Mouse (Mus musculus) right cerebral cortex, postnatal 4 days (tissue): Measurements from ENCODE around the gene Bicd2.

ENCODE experiments used
- DNase-seq: peaks from one replicate; pipeline ENCODE4 v3.0.0-alpha.2; 2022

Bicd2 gene

GRCm38 (mm10) chr13:49326246-49327206 is 14.9 kb upstream of the Bicd2 start:
- DNase-seq: peak; percentile 45

- no peak for DNase-seq
These were observed 13.3 kb upstream of the Bicd2 start for GRCm38 (mm10) chr13:49328101-49328500.

GRCm38 (mm10) chr13:49333250-49333649 is 8.1 kb upstream of the Bicd2 start:
- no peak for DNase-seq

- no peak for DNase-seq
These were observed 6.1 kb upstream of the Bicd2 start for GRCm38 (mm10) chr13:49335077-49335982.

GRCm38 (mm10) chr13:49338893-49339546 is 2.4 kb upstream of the Bicd2 start:
- no peak for DNase-seq

GRCm38 (mm10) chr13:49341831-49342722 is 692 bp downstream of the Bicd2 start:
- no peak for DNase-seq

GRCm38 (mm10) chr13:49342723-49343100 is 1.3 kb downstream of the Bicd2 start:
- no peak for DNase-seq

GRCm38 (mm10) chr13:49344567-49344966 is 3.2 kb downstream of the Bicd2 start:
- no peak for DNase-seq

GRCm38 (mm10) chr13:49345476-49345875 is 4.1 kb downstream of the Bicd2 start:
- no peak for DNase-seq

- no peak for DNase-seq
These were observed 7.1 kb downstream of the Bicd2 start for GRCm38 (mm10) chr13:49348522-49348921.

GRCm38 (mm10) chr13:49349335-49349734 is 8.0 kb downstream of the Bicd2 start:
- no peak for DNase-seq

- DNase-seq: no peak
These were observed 8.6 kb downstream of the Bicd2 start for GRCm38 (mm10) chr13:49349836-49350505.

GRCm38 (mm10) chr13:49352581-49353159 is 11.3 kb downstream of the Bicd2 start:
- DNase-seq: no peak

- DNase-seq: no peak
These were observed 12.0 kb downstream of the Bicd2 start for GRCm38 (mm10) chr13:49353422-49353821.

- no peak for DNase-seq
These were observed 12.7 kb downstream of the Bicd2 start for GRCm38 (mm10) chr13:49353991-49354507.

- DNase-seq: no peak
These were observed 14.2 kb downstream of the Bicd2 start for GRCm38 (mm10) chr13:49355461-49356061.

GRCm38 (mm10) chr13:49356090-49356489 is 14.7 kb downstream of the Bicd2 start:
- DNase-seq: no peak

GRCm38 (mm10) chr13:49357367-49358026 is 16.1 kb downstream of the Bicd2 start:
- no peak for DNase-seq

- DNase-seq: no peak
These were observed 16.8 kb downstream of the Bicd2 start for GRCm38 (mm10) chr13:49358184-49358583.
